Mouse (Mus musculus): ENCODE data around the gene Tubgcp3. TPM values are rescaled to one million over a fixed set of nuclear protein-coding genes. Genes with fewer than 3 reads are reported as not detected.
A peak's percentile ranks its signal among the peaks of the same experiment; 100 is the strongest.
"Not testable (repeated sequence)": the region's sequence is repeated elsewhere in the genome, so short reads cannot be mapped to it uniquely, and the experiment has no call there.

Tubgcp3 gene
- total and polyA plus RNA-seq, 3 experiments, result 13.1 to 20.2 (median 14.0) TPM

GRCm38 (mm10) chr8:12613201-12613600 lies 58.8 kb downstream of the Tubgcp3 start:
- DNase-seq, result no peak
- Histone ChIP-seq H3K4me3 (no peak overlapping the region), H3K9ac (ENCODE audit: low read depth, low read length) (no peak overlapping the region), H3K79me2 (replicated peaks; ENCODE audit: control insufficient read depth, insufficient read depth, low read length) (no peaks in the 10 kb centered on the region), H3K36me3 (ENCODE audit: control insufficient read depth, insufficient read depth, low read length) (no peaks in the 10 kb centered on the region), H3K27ac (no peak overlapping the region), H3K4me1 (ENCODE audit: control insufficient read depth, insufficient read depth, low read length) (no peaks in the 10 kb centered on the region; the same call in 1 of the 2 replicates), H3K27me3 (ENCODE audit: control insufficient read depth, insufficient read depth, low read length) (no peaks in the 10 kb centered on the region)
- intact Hi-C loops (cut with DNase I), result no loop called here
- WGBS, result 82% methylated on average over 7 of the region's 7 CpGs
- TF ChIP-seq EP300 (IDR thresholded peaks at IDR 0.05; ENCODE audit: insufficient read depth, low read depth, low read length), result no peak
- TF ChIP-seq CTCF (IDR thresholded peaks at IDR 0.05), result no peak
- no peak for TF ChIP-seq POLR2A (IDR thresholded peaks at IDR 0.05; ENCODE audit: insufficient read depth, low read depth, low read length)

GRCm38 (mm10) chr8:12609752-12610449 lies 62.1 kb downstream of the Tubgcp3 start:
- intact Hi-C loops (cut with DNase I), result loop anchor here (5.0 kb wide), 1 partner anchor 67 kb away; no protein-coding TSS in a partner anchor

GRCm38 (mm10) chr8:12608810-12609209 lies 63.2 kb downstream of the Tubgcp3 start:
- H3K9ac ChIP-seq (ENCODE audit: low read depth, low read length), result no peak overlapping the region
- H3K27me3 ChIP-seq (ENCODE audit: control insufficient read depth, insufficient read depth, low read length), result no peaks in the 10 kb centered on the region
- no peak for TF ChIP-seq POLR2A (IDR thresholded peaks at IDR 0.05; ENCODE audit: insufficient read depth, low read depth, low read length)
- TF ChIP-seq CTCF (IDR thresholded peaks at IDR 0.05), result no peak
- no peak for TF ChIP-seq EP300 (IDR thresholded peaks at IDR 0.05; ENCODE audit: insufficient read depth, low read depth, low read length)
- no peak overlapping the region for H3K4me3 ChIP-seq
- intact Hi-C loops (cut with DNase I), result loop anchor here (5.0 kb wide), 1 partner anchor 68 kb away; no protein-coding TSS in a partner anchor
- 74% methylated on average over 10 of the region's 10 CpGs for WGBS
- no peaks in the 10 kb centered on the region for H3K36me3 ChIP-seq (ENCODE audit: control insufficient read depth, insufficient read depth, low read length)
- no peak overlapping the region for H3K27ac ChIP-seq
- H3K79me2 ChIP-seq (replicated peaks; ENCODE audit: control insufficient read depth, insufficient read depth, low read length), result no peaks in the 10 kb centered on the region
- H3K4me1 ChIP-seq (ENCODE audit: control insufficient read depth, insufficient read depth, low read length), result no peaks in the 10 kb centered on the region
- DNase-seq, result no peak

More at GRCm38 (mm10) chr8:12609752-12610449, 62.1 kb downstream of the Tubgcp3 start:
- Histone ChIP-seq H3K27me3 (ENCODE audit: control insufficient read depth, insufficient read depth, low read length) (no peaks in the 10 kb centered on the region), H3K36me3 (ENCODE audit: control insufficient read depth, insufficient read depth, low read length) (no peaks in the 10 kb centered on the region), H3K79me2 (replicated peaks; ENCODE audit: control insufficient read depth, insufficient read depth, low read length) (no peaks in the 10 kb centered on the region), H3K27ac (no peak overlapping the region), H3K4me3 (no peak overlapping the region), H3K9ac (ENCODE audit: low read depth, low read length) (no peak overlapping the region), H3K4me1 (ENCODE audit: control insufficient read depth, insufficient read depth, low read length) (no peaks in the 10 kb centered on the region)
- DNase-seq, result no peak
- 67% methylated on average over 12 of the region's 12 CpGs for WGBS
- TF ChIP-seq CTCF (IDR thresholded peaks at IDR 0.05) (no peak), EP300 (IDR thresholded peaks at IDR 0.05; ENCODE audit: insufficient read depth, low read depth, low read length) (no peak), POLR2A (IDR thresholded peaks at IDR 0.05; ENCODE audit: insufficient read depth, low read depth, low read length) (no peak)

GRCm38 (mm10) chr8:12607223-12607622 lies 64.8 kb downstream of the Tubgcp3 start:
- WGBS, result 23% methylated on average over 6 of the region's 6 CpGs
- no peak for TF ChIP-seq POLR2A (IDR thresholded peaks at IDR 0.05; ENCODE audit: insufficient read depth, low read depth, low read length)
- TF ChIP-seq EP300 (IDR thresholded peaks at IDR 0.05; ENCODE audit: insufficient read depth, low read depth, low read length), result 0 out of 2 replicates have a peak, but pooled peaks have one; percentile 8
- TF ChIP-seq CTCF (IDR thresholded peaks at IDR 0.05), result peak; percentile 82

GRCm38 (mm10) chr8:12583785-12584184 lies 88.3 kb downstream of the Tubgcp3 start:
- Histone ChIP-seq H3K4me3 (no peak overlapping the region), H3K27me3 (ENCODE audit: control insufficient read depth, insufficient read depth, low read length) (no peaks in the 10 kb centered on the region), H3K27ac (no peak overlapping the region), H3K4me1 (ENCODE audit: control insufficient read depth, insufficient read depth, low read length) (no peaks in the 10 kb centered on the region), H3K9ac (ENCODE audit: low read depth, low read length) (no peak overlapping the region), H3K79me2 (replicated peaks; ENCODE audit: control insufficient read depth, insufficient read depth, low read length) (no peaks in the 10 kb centered on the region), H3K36me3 (ENCODE audit: control insufficient read depth, insufficient read depth, low read length) (no peaks in the 10 kb centered on the region)
- intact Hi-C loops (cut with DNase I), result no loop called here
- WGBS, result 83% methylated on average over 5 of the region's 5 CpGs
- TF ChIP-seq POLR2A (IDR thresholded peaks at IDR 0.05; ENCODE audit: insufficient read depth, low read depth, low read length) (no peak), CTCF (IDR thresholded peaks at IDR 0.05) (no peak), EP300 (IDR thresholded peaks at IDR 0.05; ENCODE audit: insufficient read depth, low read depth, low read length) (no peak)
- DNase-seq, result no peak

More at GRCm38 (mm10) chr8:12607223-12607622, 64.8 kb downstream of the Tubgcp3 start:
- Histone ChIP-seq H3K4me3 (no peak overlapping the region), H3K4me1 (ENCODE audit: control insufficient read depth, insufficient read depth, low read length) (no peaks in the 10 kb centered on the region), H3K36me3 (ENCODE audit: control insufficient read depth, insufficient read depth, low read length) (no peaks in the 10 kb centered on the region), H3K27me3 (ENCODE audit: control insufficient read depth, insufficient read depth, low read length) (no peaks in the 10 kb centered on the region), H3K9ac (ENCODE audit: low read depth, low read length) (no peak overlapping the region), H3K27ac (no peak overlapping the region), H3K79me2 (replicated peaks; ENCODE audit: control insufficient read depth, insufficient read depth, low read length) (no peaks in the 10 kb centered on the region)
- DNase-seq, result peak; percentile 44 to 72
- intact Hi-C loops (cut with DNase I), result loop anchor here (2.0 to 5.0 kb wide), 2 partner anchors 70 to 650 kb away; no protein-coding TSS in a partner anchor

GRCm38 (mm10) chr8:12579339-12579999 lies 92.6 kb downstream of the Tubgcp3 start:
- intact Hi-C loops (cut with DNase I); H3K9ac ChIP-seq (ENCODE audit: low read depth, low read length); H3K27ac ChIP-seq; H3K27me3 ChIP-seq (ENCODE audit: control insufficient read depth, insufficient read depth, low read length); H3K4me3 ChIP-seq; H3K4me1 ChIP-seq (ENCODE audit: control insufficient read depth, insufficient read depth, low read length); DNase-seq; H3K79me2 ChIP-seq (replicated peaks; ENCODE audit: control insufficient read depth, insufficient read depth, low read length); H3K36me3 ChIP-seq (ENCODE audit: control insufficient read depth, insufficient read depth, low read length): not testable (repeated sequence)
- 74% methylated on average over 19 of the region's 19 CpGs for WGBS

Data from heart, adult 2 months (tissue).